Mouse (Mus musculus): ENCODE results near the gene 4933427D14Rik. TPM values are rescaled to one million over a fixed set of nuclear protein-coding genes. Genes with fewer than 3 reads are reported as not detected.

4933427D14Rik gene
- polyA plus RNA-seq, 1 experiment, result 7.2 TPM

DNA sequence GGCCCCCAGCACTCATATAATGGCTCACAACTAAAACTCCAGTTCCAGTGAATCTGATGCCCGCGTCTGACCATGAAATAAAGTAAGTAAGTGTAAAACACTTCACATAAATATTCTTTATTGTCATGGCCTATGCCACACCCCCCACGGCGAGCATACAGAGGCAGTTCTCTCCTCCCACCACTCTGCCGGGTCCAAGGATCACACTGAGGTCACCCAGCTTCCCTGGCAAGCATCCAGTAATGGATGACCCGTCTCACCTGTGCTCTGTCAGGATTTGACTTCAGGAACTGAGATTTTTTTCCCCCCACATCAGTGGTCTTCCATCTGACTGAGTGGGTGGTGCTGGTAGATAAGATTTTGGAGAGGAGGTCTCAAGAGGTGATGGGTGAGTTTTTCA is 67.1 kb downstream of the 4933427D14Rik start:
- no peak for DNase-seq (ENCODE audit: low read depth)

DNA sequence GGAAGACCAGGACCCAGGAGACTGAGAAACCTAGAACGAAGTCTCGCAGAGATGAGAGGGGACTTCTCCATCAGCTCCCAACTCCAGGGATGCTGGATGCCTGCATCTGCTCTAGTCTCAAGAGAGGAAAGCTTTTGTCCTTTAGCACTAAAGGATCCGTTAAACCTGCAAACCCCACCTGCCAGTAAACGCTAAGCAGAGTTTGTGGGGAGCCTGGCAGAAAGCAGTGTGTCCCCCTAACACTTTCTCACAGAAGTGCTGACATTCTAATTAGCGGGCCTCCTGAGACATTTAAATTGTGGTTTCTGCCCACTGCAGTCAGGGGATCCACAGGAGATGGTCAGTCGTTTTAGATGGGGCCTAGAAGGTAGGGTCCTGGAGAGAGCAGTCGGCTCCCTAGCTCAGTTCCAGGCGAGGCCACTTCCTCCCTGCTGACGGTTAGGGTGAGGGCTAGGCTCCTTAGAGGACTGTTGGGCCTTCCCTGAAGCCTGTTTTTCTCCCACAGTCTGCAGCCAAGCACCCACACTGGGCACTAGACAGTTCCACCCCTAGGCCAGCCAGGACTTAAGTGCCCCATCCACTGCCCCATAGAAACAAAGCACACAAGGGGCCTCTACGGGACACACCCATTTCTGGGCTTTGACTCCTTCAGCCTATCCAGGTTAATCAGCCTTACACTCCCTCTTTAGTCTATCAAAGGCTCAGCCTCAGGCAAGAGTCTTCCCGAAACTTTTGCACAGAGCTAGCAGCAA is 70.9 kb downstream of the 4933427D14Rik start:
- DNase-seq (ENCODE audit: low read depth), result no peak

DNA sequence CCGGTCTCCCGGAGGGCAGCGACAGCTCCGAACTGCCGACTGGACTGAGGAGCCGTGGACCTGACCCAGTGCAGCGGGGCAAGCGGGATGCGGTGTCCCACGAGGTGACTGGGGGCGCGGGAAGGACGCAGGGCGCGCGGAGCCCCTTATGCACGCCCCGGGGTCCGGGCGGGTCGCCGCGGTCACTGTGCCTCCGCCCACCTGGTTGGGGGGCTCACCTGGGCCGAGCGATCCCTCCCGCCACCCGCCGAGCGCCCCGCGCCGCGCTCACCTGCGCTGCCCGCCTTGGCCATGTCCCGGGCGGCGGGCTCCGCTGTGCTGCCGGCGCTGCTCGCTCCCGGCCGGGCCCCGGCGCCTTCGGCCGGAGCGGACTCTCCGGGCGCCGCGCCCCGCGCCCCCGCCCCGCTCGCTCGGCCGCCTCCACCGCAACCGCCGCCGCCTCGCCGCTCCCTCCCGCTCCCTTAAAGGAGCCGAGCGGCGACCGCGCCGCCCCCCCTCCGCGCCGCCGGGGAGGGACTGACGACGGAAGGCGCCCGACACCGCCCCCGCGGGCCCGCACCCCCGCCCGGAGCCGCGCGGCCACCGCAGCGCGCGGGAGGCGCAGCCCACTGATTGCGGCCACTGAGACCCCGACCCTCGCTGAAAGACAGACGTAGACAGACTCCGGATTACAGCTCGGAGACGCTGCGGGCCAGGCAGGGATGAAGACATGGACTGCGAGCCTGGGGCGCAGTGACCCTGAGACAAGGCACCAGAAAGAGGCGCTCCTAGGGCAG is 71.7 kb downstream of the 4933427D14Rik start, which contains the start of gene Pitpnm3:
TSS of gene Pitpnm3 (minus strand) at position 396 of the 776 bp plus-strand sequence.
- DNase-seq (ENCODE audit: low read depth), result no peak

DNA sequence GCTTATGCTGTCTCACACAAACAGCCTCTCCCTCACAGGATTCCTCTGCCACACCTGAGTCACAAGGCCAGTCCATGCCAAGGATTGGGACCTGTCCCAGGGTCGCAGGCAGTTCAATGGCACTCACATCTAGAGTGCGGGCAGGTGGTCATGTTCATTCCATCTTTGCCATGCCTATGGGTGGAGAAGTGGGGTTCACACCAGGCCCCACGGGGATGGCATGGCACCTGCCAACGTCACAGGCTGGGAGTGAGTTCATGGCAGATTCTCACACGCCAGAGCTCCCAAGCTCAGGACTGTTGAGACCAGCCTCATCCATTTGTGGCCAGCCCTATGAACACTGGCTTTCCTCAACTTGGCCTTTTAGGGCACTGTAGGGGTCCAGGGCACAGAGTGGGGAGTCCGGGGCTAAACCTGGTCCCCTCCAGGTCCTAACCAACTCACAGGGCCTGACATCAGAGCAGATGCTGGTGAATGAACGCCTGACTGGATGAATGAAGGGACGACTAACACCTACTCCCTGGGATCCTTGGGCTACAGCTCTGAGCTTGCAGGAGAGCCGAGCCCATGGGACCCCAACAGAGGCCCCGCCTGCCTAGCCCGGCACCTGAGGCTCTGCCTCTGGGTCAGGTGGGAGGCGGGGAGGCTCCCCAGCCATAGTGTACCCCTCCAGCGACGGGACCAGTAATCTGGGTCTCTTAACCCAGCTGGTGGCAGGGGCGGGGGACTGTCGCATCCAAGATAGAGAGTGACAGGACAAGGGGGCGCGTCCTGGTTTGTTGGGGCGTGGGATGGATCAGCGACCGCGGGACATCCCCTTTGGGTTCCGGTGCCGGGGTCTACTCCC is 72.5 kb downstream of the 4933427D14Rik start:
- DNase-seq (ENCODE audit: low read depth), result no peak

DNA sequence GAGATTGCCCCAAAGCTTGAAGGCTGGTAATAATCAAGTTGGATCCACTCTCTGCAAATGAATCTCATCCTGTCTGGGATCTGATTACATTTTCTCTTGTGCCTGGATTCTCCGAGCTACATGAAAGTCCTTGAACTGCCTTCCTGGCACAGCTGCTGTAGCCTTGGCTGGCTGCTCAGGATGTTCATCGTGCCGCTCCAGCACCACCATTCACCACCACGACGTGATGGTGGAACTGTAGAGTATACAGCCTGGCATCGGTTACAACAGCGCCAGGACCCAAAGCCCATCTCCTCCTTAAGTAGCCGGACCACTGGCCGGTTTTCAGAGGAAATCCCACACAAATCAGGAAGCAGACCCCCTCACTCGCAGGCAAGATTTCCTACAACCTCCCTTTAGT is 74.2 kb downstream of the 4933427D14Rik start:
- no peak for DNase-seq (ENCODE audit: low read depth)

DNA sequence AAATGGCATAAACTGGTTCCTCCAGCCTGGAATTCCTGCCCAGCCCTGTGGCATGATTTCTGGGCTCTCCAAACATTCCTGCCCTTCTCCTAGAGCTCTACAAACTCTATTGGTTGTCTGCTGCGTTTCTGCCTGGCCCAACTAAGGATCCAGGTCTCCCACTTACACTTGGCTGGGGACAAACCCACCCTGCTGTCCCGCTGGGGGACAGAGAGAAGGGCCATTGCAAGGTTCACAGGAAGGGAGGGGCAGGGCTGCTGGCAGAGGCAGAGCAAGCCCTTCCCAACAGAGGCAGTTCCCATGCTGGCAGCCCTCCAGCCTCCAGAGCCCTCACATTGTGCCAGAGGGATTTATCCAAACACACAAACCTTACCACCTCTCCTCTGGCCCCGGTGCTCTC is 75.0 kb downstream of the 4933427D14Rik start:
- DNase-seq (ENCODE audit: low read depth), result no peak

DNA sequence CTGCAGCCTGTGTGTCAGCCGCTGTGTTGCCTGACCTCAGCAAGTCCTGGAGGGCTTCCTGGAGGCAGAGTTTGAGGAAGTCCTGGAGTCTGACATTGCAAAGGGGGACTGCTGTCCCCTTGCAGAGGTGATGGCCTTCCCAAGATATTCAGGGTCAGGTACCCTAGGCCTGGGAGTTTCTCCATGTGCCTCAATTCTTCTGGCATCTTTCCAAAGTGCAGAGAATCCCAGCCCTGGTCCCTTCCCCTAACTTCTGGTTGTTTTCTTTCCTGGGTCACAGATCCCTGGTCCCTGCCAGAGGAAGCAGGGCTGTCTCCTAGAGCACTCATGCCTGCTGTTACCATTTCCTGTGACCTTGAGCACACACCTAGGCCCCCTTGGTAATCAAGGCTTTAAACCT is 75.6 kb downstream of the 4933427D14Rik start:
- DNase-seq (ENCODE audit: low read depth), result no peak

DNA sequence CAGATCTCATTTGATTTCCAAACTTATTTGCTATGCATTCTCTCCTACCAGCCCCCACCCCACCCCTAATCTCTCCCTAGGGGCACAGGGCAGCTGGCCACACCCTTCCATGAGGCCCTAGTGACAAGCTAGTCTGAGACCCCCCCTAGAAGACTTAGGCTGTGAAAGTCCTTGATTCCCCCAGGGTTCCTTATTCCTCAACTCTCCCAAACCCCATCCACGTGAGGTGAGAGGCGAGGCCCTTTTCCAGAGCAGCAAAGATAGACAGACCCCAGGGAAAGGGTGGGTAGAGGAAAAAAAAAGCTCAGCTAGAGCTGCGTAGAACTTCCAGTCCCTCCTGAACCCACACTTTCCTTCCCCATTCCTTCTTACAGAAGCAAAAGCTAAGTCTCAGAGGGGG is 76.4 kb downstream of the 4933427D14Rik start:
- DNase-seq (ENCODE audit: low read depth), result no peak

DNA sequence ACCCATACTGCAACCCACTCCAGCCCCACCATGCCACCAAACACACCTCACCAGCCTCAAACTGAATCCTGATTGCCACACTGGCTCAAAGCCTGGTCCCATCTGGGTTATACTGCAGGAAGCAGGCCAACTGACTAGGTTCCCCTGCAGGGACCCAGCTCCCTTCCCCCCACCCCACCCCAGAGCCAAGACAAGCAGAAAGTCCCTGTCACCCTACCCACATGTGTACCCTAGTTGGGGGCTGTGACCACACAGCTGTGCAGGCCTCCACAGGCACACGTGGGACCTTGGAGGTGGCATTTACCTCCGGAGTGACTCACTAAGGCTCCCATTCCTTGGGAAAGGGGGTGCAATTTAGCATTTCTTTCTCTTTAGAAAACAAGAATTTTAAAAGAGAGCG is 76.8 kb downstream of the 4933427D14Rik start:
- no peak for DNase-seq (ENCODE audit: low read depth)

DNA sequence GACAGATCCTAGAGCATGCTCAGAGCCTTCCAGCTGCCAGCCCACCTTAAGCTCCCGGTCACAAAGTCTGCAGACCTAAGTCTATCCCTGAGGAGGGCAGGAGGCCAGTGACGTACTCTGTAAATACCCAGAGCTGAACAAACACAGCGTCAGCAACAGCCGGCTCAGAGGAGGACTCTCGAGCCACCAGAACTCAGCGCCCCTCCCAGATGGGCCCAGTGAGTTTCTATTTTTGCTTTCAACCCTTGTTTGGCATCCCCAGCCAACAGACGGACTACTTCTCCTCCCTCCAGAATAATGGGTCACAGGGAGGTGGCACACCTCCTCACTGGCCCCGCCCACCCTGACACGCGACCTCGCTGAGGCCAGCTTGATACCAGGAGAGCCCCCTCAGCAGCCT is 77.2 kb downstream of the 4933427D14Rik start:
- no peak for DNase-seq (ENCODE audit: low read depth)

DNA sequence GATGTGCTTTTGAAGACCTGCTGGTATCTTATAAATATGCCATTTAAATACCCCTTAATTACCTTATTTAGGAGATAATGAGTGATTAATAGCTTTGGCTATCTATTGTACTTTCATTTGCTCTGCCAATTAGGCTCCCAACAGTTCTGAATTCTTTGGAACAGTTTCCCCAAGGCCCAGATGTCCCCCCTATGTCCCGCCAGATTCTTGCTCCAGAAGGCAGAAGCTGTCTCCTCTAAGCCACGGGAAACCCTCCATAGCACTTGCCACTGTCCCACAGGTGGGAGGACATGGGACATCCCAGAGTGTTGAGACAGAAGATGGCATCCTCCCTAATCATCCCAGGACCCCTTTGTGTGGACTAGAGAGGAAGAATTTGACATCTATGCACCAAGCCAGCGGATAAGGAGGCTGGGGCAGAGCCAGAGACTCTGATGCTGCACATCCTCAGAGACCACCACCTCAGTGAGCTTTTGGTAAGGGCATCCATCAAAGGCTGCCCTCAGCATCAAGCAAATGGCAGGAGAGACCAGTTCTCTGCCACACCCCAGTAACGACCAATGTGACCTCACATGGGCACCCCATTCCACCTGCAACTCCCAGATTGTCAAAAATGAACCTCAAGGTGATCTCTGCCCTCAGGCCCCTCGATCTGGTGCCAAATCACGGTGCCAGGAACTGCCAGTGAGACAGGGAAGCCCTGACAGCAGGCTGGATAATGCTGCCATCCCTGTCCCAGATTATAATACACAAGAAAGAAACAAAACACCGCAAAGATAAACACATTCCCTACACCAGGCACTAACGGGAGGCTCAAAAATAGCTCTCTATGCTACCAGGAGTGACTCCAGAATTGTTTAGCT is 78.0 kb downstream of the 4933427D14Rik start:
- no peak for DNase-seq (ENCODE audit: low read depth)

DNA sequence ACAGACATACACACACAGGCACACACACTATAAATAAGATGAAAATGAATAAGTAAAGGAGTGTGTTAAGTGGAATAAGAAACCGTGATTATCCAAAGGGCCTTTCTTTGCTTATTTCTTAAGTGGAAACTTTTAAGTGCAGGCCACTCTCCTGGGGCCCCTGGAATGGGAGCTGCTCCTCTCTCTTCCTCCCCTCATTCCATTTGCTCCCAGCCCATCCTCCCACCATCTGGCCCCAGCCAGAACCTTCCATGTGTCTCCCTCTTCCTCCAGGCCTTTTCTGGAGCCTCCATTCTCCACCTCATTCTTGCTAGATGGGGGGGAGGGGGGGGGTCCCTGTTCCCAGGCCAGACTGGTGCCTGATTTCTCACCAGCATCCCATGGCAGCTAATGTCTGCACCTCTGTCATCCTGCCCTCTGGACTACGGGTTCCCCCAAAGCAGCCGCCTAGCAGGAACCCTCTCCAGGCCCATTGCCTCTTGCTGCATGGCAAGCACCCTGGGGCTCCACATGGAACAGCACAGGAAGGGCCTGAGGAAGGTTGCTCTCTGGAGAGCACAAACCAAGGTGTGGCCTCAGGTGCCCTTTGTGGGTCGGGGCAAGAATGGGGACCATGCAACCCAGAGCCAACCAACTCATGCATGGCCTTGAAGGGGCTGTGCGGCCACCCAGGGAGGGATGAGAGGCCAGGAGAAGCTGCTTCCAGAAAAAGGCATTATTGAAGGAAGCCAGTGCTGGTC is 79.6 kb downstream of the 4933427D14Rik start:
- no peak for DNase-seq (ENCODE audit: low read depth)

DNA sequence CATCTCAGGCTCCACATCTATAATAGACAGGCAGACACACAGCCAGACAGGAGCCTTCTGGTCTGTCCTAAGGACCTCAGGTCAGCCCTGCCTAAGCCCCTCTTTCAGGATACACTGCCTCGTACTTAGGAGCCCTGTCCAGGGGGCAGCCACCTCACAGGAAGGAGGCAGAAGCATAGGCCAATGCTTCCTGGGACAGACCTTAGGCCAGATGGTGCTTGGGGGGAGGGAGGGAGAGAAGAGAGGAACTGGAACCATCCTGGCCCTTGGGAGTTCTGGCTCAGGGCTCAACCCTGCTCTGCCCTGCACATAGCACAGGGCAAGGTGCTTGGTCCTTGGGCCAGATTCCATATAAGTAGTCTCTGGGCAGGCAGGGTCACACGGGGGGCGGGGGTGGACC is 81.5 kb downstream of the 4933427D14Rik start:
- DNase-seq (ENCODE audit: low read depth), result no peak

DNA sequence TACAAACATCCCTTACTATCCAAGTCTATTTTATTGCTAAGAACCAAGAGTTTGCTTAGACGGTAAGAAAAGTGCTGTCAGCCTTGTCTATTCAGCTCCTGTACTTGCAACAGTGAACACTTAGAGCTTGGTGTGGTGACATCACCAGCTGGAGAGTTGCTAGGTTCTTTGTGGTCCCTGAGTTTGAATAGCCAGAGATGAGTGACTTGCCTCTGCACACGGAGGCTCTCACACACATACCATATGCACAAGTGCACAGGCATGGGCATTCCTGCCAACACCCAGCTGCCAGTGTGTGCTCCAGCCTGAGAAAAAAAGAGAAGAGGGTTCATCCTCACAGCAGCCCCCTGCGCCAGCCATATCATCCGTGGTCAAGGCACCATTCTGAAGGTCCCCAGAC is 83.7 kb downstream of the 4933427D14Rik start:
- DNase-seq (ENCODE audit: low read depth), result no peak

DNA sequence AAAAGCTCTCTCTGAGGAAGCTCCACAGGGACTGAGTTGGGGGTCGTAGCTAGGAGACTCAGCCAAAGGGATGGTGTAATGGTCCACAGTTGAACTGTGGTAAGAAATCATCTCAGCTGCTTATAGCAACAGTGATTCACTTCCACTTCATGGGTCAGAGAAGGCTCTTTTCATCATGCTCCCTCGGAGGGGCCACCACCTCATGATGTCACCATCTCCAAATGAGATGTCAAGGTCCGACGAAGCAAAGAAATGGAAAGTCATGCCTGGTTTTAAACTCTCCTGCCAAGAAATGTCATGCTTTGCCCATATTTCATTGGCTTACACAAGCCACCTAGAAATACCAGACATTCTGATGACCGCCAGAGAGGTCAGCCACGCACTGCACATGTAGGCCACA is 86.9 kb downstream of the 4933427D14Rik start:
- DNase-seq (ENCODE audit: low read depth), result no peak

DNA sequence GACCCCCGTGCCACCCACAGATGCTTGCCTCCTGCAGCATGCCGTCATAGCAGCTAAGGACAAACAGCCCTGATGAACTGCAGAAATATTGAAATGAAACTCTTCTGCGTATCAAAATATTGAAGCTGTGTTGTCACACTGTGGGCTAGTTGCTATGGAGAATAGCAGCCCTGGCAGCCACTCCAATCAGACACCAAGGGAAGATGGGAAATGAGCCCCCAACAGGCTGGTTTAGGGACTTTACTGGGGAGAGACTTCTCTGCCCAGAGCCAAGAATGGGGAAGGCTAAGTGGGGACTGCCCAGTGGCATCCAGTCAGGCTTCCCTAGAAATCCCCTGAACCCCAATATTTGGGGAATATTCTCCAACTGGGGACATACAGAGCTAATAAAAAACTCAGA is 88.6 kb downstream of the 4933427D14Rik start:
- DNase-seq (ENCODE audit: low read depth), result no peak

DNA sequence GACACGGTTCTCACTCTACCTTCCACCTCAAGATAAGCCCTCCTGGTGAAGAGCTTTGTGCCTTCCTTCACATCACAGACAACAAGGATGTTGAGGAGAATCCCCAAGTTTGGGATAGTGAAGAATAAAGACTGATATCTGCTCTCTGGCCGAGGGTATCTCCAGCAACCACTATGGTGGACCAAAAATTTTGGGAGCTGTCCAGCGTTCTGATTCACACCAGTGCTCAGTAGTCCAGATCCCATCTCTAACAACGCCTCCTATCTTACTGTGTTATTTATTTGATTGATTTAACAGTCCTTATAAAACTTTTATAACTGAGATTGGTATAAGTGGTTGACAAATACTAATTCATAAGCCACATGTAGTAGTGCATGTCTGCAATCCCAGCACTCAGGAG is 94.0 kb downstream of the 4933427D14Rik start:
- no peak for DNase-seq (ENCODE audit: low read depth)

DNA sequence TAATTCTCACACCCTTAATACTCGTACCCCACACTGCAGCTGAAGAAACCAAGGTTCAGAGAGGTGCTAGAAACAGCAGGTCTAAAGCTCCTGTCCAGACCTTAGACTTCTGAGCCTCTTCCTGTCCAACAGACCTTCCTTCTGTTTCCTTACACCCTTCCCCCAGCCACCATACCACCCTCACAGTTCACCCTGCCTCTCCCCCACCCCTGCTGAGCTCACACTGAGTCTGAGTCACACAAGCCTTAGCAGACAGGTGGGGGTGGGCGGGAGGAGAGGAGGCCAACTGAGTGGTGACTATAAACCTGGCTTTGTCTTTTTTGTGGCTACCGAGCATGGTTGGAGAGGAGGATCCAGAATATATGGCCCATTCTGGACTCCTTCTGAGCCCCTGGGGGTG is 96.5 kb downstream of the 4933427D14Rik start:
- no peak for DNase-seq (ENCODE audit: low read depth)

DNA sequence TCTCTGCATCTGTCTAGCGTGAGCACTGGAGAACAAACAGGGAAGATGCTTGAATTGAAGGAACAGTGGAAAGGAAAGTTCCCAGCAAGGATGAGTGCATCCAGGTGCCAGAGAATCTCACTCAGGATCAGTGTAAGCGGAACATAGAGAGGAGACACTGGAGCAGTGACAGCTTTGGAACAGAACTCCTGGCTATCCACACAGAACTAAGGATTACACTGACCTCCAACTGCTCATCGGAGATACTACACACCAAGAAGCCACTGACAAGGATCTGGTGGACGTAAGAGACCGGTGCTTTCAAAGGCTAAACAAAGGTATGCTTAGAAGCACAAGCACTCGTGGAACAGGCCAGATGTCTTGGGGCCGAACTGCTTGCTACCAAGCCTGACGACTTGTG is 103.0 kb downstream of the 4933427D14Rik start:
- no peak for DNase-seq (ENCODE audit: low read depth)

All from gonadal fat pad, adult 2 months (tissue).